Mouse (Mus musculus) hindbrain, embryonic 10.5 days (tissue): ENCODE data around the gene Cyp17a1. TPM values are rescaled to one million over a fixed set of nuclear protein-coding genes. Genes with fewer than 3 reads are reported as not detected.

Experiments
- DNase-seq: peaks from one replicate; pipeline ENCODE4 v3.0.0-alpha.2; 2017; ENCODE audit warnings: low spot score
- H3K27ac ChIP-seq: fragments of 300-500 bp; sonication (generic); 2 replicates; pipeline ENCODE4 v1.5.1; 2016; ENCODE audit warnings: mild to moderate bottlenecking, moderate library complexity
- H3K27me3 ChIP-seq: fragments of 300-500 bp; sonication (generic); 2 replicates; pipeline ENCODE4 v1.6.1; 2016; ENCODE audit warnings: mild to moderate bottlenecking; ENCODE audit not compliant: poor library complexity, insufficient read depth, severe bottlenecking
- H3K36me3 ChIP-seq: fragments of 300-500 bp; sonication (generic); 2 replicates; pipeline ENCODE4 v1.6.1; 2016; ENCODE audit warnings: mild to moderate bottlenecking, moderate library complexity
- H3K4me1 ChIP-seq: fragments of 300-500 bp; sonication (generic); replicated peaks from 2 replicates; pipeline ENCODE4 v1.6.1; 2016; ENCODE audit warnings: mild to moderate bottlenecking
- H3K4me3 ChIP-seq: fragments of 300-500 bp; sonication (generic); 2 replicates; pipeline ENCODE4 v1.5.1; 2016; ENCODE audit warnings: mild to moderate bottlenecking, moderate library complexity
- H3K9me3 ChIP-seq: fragments of 300-500 bp; sonication (generic); 2 replicates; pipeline ENCODE4 v1.6.1; 2016; ENCODE audit warnings: mild to moderate bottlenecking, moderate library complexity
- WGBS: fragments of 180-500 bp; shearing (Covaris S2); methylation state at CpG from one replicate; pipeline ENCODE4 v1.1.7; 2016; 5-methylcytosine and 5-hydroxymethylcytosine counted together
- polyA plus RNA-seq: library from polyadenylated mRNA; unstranded; fragments of >200 nt; fragmentation: Nextera tagmentation; extraction: Ambion mirVana; gene quantifications from 2 replicates; pipeline ENCODE4 v1.2.1, GENCODE M21; 2016

Gene Cyp17a1
- polyA plus RNA-seq, 1 experiment from 2014 or later, result not detected

GRCm38 (mm10) chr19:46647254-46647653, 25.7 kb downstream of the Cyp17a1 start:
- H3K9me3 ChIP-seq, result no peaks in the 10 kb centered on the region

GRCm38 (mm10) chr19:46646041-46646481, 26.9 kb downstream of the Cyp17a1 start:
- DNase-seq, result no peak
- Histone ChIP-seq H3K27ac (0 out of 2 replicates have a peak overlapping the region, but pooled peaks have one; percentile 75), H3K4me1 (peaks cover 63% of the 10 kb centered on the region), H3K4me3 (no peak overlapping the region), H3K36me3 (peaks cover 54% of the 10 kb centered on the region), H3K27me3 (no peaks in the 10 kb centered on the region), H3K9me3 (no peaks in the 10 kb centered on the region)
- WGBS, result 81% methylated on average over 12 of the region's 12 CpGs

More at GRCm38 (mm10) chr19:46647254-46647653, 25.7 kb downstream of the Cyp17a1 start:
- Histone ChIP-seq H3K4me3 (no peak overlapping the region), H3K4me1 (peaks cover 51% of the 10 kb centered on the region), H3K27ac (no peak overlapping the region), H3K36me3 (peaks cover 60% of the 10 kb centered on the region), H3K27me3 (no peaks in the 10 kb centered on the region)
- WGBS, result 79% methylated on average over 3 of the region's 3 CpGs
- no peak for DNase-seq

- WGBS, result 25% methylated on average over 12 of the region's 12 CpGs
- peaks cover 54% of the 10 kb centered on the region for H3K36me3 ChIP-seq
- peak; percentile 40 for DNase-seq
- no peaks in the 10 kb centered on the region for H3K9me3 ChIP-seq
- H3K27me3 ChIP-seq, result no peaks in the 10 kb centered on the region
- no peak overlapping the region for H3K4me3 ChIP-seq
- peaks cover 69% of the 10 kb centered on the region for H3K4me1 ChIP-seq
- peak overlapping the region; percentile 75 for H3K27ac ChIP-seq
Measured at GRCm38 (mm10) chr19:46644793-46645602, 28.0 kb downstream of the Cyp17a1 start.

GRCm38 (mm10) chr19:46644343-46644792, 28.6 kb downstream of the Cyp17a1 start:
- 77% methylated on average over 10 of the region's 10 CpGs for WGBS
- H3K9me3 ChIP-seq, result no peaks in the 10 kb centered on the region
- H3K27me3 ChIP-seq, result no peaks in the 10 kb centered on the region
- H3K27ac ChIP-seq, result peak overlapping the region; percentile 75
- peaks cover 48% of the 10 kb centered on the region for H3K36me3 ChIP-seq
- no peak overlapping the region for H3K4me3 ChIP-seq
- no peak for DNase-seq
- peaks cover 72% of the 10 kb centered on the region for H3K4me1 ChIP-seq

GRCm38 (mm10) chr19:46643236-46643635, 29.7 kb downstream of the Cyp17a1 start:
- DNase-seq, result no peak
- WGBS, result 85% methylated on average over 5 of the region's 5 CpGs
- H3K4me3 ChIP-seq, result no peak overlapping the region
- H3K36me3 ChIP-seq, result peaks cover 47% of the 10 kb centered on the region
- peak overlapping the region; percentile 77 for H3K27ac ChIP-seq
- H3K9me3 ChIP-seq, result no peaks in the 10 kb centered on the region
- H3K4me1 ChIP-seq, result peaks cover 74% of the 10 kb centered on the region
- H3K27me3 ChIP-seq, result no peaks in the 10 kb centered on the region

GRCm38 (mm10) chr19:46642136-46642753, 30.7 kb downstream of the Cyp17a1 start:
- 75% methylated on average over 22 of the region's 22 CpGs for WGBS
- peaks cover 75% of the 10 kb centered on the region for H3K4me1 ChIP-seq
- no peaks in the 10 kb centered on the region for H3K9me3 ChIP-seq
- peaks cover 46% of the 10 kb centered on the region for H3K36me3 ChIP-seq
- H3K27ac ChIP-seq, result peak overlapping the region; percentile 77
- DNase-seq, result no peak
- H3K27me3 ChIP-seq, result no peaks in the 10 kb centered on the region
- H3K4me3 ChIP-seq, result no peak overlapping the region

- Histone ChIP-seq H3K4me3 (no peak overlapping the region), H3K27ac (peak overlapping the region; percentile 77), H3K36me3 (peaks cover 45% of the 10 kb centered on the region), H3K9me3 (no peaks in the 10 kb centered on the region), H3K27me3 (no peaks in the 10 kb centered on the region), H3K4me1 (peaks cover 71% of the 10 kb centered on the region)
- peak; percentile 38 for DNase-seq
- 70% methylated on average over 19 of the region's 19 CpGs for WGBS
Measured at GRCm38 (mm10) chr19:46641420-46642085, 31.4 kb downstream of the Cyp17a1 start.

- H3K9me3 ChIP-seq, result no peaks in the 10 kb centered on the region
- H3K4me3 ChIP-seq, result no peak overlapping the region
- WGBS, result 92% methylated on average over 8 of the region's 8 CpGs
- no peaks in the 10 kb centered on the region for H3K27me3 ChIP-seq
- H3K4me1 ChIP-seq, result peaks cover 70% of the 10 kb centered on the region
- DNase-seq, result no peak
- peaks cover 37% of the 10 kb centered on the region for H3K36me3 ChIP-seq
- no peak overlapping the region; the same call in 1 of the 2 replicates for H3K27ac ChIP-seq
Measured at GRCm38 (mm10) chr19:46640780-46641179, 32.2 kb downstream of the Cyp17a1 start.

- DNase-seq, result no peak
- H3K9me3 ChIP-seq, result no peaks in the 10 kb centered on the region
- peaks cover 64% of the 10 kb centered on the region for H3K4me1 ChIP-seq
- H3K27ac ChIP-seq, result no peak overlapping the region
- no peak overlapping the region for H3K4me3 ChIP-seq
- 96% methylated on average over 14 of the region's 14 CpGs for WGBS
- peaks cover 24% of the 10 kb centered on the region for H3K36me3 ChIP-seq
- H3K27me3 ChIP-seq, result no peaks in the 10 kb centered on the region
Measured at GRCm38 (mm10) chr19:46639496-46639895, 33.5 kb downstream of the Cyp17a1 start.

GRCm38 (mm10) chr19:46639053-46639452, 33.9 kb downstream of the Cyp17a1 start:
- Histone ChIP-seq H3K4me3 (no peak overlapping the region), H3K27ac (no peak overlapping the region), H3K36me3 (peaks cover 24% of the 10 kb centered on the region), H3K9me3 (no peaks in the 10 kb centered on the region), H3K27me3 (no peaks in the 10 kb centered on the region), H3K4me1 (peaks cover 60% of the 10 kb centered on the region)
- no peak for DNase-seq

- Histone ChIP-seq H3K27ac (no peak overlapping the region), H3K4me3 (no peak overlapping the region), H3K9me3 (no peaks in the 10 kb centered on the region), H3K4me1 (peaks cover 45% of the 10 kb centered on the region), H3K36me3 (peaks cover 24% of the 10 kb centered on the region), H3K27me3 (no peaks in the 10 kb centered on the region)
- DNase-seq, result no peak
- 87% methylated on average over 6 of the region's 6 CpGs for WGBS
Measured at GRCm38 (mm10) chr19:46637598-46637997, 35.4 kb downstream of the Cyp17a1 start.

- no peak overlapping the region; the same call in 1 of the 2 replicates for H3K27ac ChIP-seq
- WGBS, result 66% methylated on average over 9 of the region's 9 CpGs
- peaks cover 38% of the 10 kb centered on the region for H3K36me3 ChIP-seq
- H3K4me3 ChIP-seq, result no peak overlapping the region
- H3K9me3 ChIP-seq, result no peaks in the 10 kb centered on the region
- DNase-seq, result no peak
- H3K4me1 ChIP-seq, result peaks cover 27% of the 10 kb centered on the region
- no peaks in the 10 kb centered on the region for H3K27me3 ChIP-seq
Measured at GRCm38 (mm10) chr19:46635766-46636165, 37.2 kb downstream of the Cyp17a1 start.
